Mouse (Mus musculus) layer of hippocampus, postnatal 25 days (tissue): Measurements from ENCODE around the gene Nipal4. TPM values are rescaled to one million over a fixed set of nuclear protein-coding genes. Genes with fewer than 3 reads are reported as not detected.

ENCODE experiments used
- DNase-seq, 2 experiments: peaks; one replicate each; pipeline ENCODE4 v3.0.0; 2022; ENCODE audit warnings: mixed read lengths in 2 of 2, low spot score in 1 of 2; ENCODE audit errors: extremely low spot score in 1 of 2
- microRNA-seq, 2 experiments: library from miRNA; unstranded; fragments of <30 nt; microRNA quantifications; one replicate each; pipeline ENCODE4 v1.2.0; 2021
- total RNA-seq, 2 experiments: library from RNA; stranded (reverse); gene quantifications; 2 replicates each; pipeline ENCODE4 v1.2.3; 2021

Nipal4 gene
- total RNA-seq, 2 experiments from 2014 or later: 3.3 to 3.7 TPM

GRCm38 (mm10) chr11:46116510-46116909 lies 49.8 kb downstream of the Nipal4 start:
- DNase-seq: no peak

GRCm38 (mm10) chr11:46115411-46116173 lies 50.7 kb downstream of the Nipal4 start:
- DNase-seq: no peak

- no peak for DNase-seq
Measured at GRCm38 (mm10) chr11:46115011-46115410, 51.3 kb downstream of the Nipal4 start.

- DNase-seq: no peak
Measured at GRCm38 (mm10) chr11:46114221-46114620, 52.1 kb downstream of the Nipal4 start.

GRCm38 (mm10) chr11:46113211-46113610 lies 53.1 kb downstream of the Nipal4 start:
- DNase-seq: no peak

GRCm38 (mm10) chr11:46110945-46111287 lies 55.4 kb downstream of the Nipal4 start:
- DNase-seq: no peak

- no peak for DNase-seq
Measured at GRCm38 (mm10) chr11:46110156-46110944, 56.0 kb downstream of the Nipal4 start.

GRCm38 (mm10) chr11:46109206-46109605 lies 57.1 kb downstream of the Nipal4 start:
- DNase-seq: no peak

GRCm38 (mm10) chr11:46107046-46107445 lies 59.3 kb downstream of the Nipal4 start:
- DNase-seq: no peak

GRCm38 (mm10) chr11:46102107-46102506 lies 64.2 kb downstream of the Nipal4 start:
- no peak for DNase-seq

Small RNA genes lying within 50 kb of the gene (microRNA-seq; reads per million reads assigned to microRNA genes)
- gene Mir7239 (0 to 0.20 reads per million in 2 experiments), gene Mir8100 (0 to 0.20 reads per million in 2 experiments)

Other genes with a start within 250 kb of the Nipal4 start
- 10 to 100 TPM; 35.5 to 37.0 TPM for gene Lsm11, start 221.6 kb downstream of the Nipal4 start, total RNA-seq
- gene Thg1l, start 211.0 kb downstream of the Nipal4 start, total RNA-seq: 10 to 100 TPM in 1 of 2 experiments, 1 to 10 TPM in 1; 9.8 to 12.4 TPM
- gene Sox30, start 186.2 kb downstream of the Nipal4 start, total RNA-seq: under 1 TPM; 0.12 to 0.17 TPM
- 1 to 10 TPM; 3.4 to 4.2 TPM for gene Gm12166, start 114.2 kb downstream of the Nipal4 start, total RNA-seq
- gene Adam19, start 110.5 kb downstream of the Nipal4 start, total RNA-seq: 10 to 100 TPM; 15.7 to 18.3 TPM
- under 1 TPM; 0.71 to 0.77 TPM for gene Fndc9, start 69.0 kb upstream of the Nipal4 start, total RNA-seq
- 100 to 1,000 TPM; 483 to 493 TPM for gene Cyfip2, start 146.4 kb upstream of the Nipal4 start, total RNA-seq
- gene Itk, start 223.0 kb upstream of the Nipal4 start, total RNA-seq: under 1 TPM; 0.37 to 0.42 TPM
- gene Fam71b, start 230.1 kb upstream of the Nipal4 start, total RNA-seq: not detected